Mouse (Mus musculus): Measurements from ENCODE around the gene Flnb. TPM values are rescaled to one million over a fixed set of nuclear protein-coding genes. Genes with fewer than 3 reads are reported as not detected.

Gene Flnb
- 10 to 100 TPM in 1 of 2 experiments, 1 to 10 TPM in 1; 5.4 to 17.3 TPM for polyA plus RNA-seq (2017; shearing (Covaris generic))

DNA sequence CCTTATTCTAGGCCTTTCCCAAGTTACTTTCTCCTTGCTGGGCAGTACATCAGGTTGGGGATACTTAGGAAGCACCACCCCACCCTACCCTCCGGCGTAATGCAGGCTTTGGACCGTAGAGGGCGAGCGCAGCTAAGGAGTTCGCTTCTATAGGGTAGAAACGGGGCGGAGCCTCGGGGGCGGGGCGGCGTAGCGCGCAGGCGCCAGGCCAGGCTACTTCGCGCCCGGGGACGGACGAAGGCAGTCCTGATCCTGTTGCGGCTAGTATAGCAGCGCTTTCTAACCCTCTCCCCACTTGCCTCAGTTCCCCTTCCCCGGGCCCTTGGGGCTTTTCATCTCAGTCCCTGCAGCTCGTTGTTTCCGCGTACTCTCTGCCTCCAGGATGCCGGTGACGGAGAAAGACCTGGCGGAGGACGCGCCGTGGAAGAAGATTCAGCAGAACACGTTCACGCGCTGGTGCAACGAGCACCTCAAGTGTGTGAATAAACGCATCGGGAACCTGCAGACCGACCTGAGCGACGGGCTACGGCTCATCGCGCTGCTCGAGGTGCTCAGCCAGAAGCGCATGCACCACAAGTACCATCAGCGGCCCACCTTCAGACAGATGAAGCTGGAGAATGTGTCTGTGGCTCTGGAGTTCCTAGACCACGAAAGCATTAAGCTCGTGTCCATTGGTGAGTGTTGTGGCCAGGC lies at the start of gene Flnb:
Gene Flnb, plus strand, starts transcription at position 188 of the 693 bp plus-strand sequence.

DNA sequence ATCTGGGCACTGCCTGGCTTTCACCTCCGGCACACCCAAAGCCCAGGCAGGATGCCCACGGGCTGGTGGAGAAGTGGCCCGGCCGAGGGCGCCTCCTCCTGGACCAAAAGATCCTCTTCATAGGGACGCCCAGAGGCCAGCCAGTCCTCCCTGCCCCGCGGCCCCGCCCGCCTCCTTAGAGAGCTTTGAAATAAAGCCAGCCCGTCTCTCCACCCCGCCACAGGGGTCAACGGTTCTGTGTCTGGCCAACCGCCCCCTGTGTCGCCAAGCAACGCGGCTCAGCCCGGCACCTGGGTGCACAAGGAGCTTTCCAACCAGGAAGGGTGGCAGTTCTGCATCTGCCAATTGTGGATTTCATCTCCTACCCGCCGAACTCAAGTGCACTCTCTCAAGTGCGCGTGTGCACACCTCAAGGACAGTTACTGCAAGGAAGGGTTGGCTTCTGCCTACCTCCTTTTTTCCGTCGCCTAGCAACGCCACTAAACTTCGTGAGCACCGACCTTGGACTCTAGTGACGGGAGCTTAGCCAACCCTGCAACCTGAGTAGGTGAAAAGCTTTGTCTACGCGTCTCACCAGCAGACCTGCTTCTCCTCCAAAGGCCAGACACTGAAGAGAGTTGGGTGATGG lies 26.1 kb upstream of the Flnb start, which contains the start of gene Gm26661:
Gene Gm26661, plus strand, starts transcription at position 56 of the 628 bp plus-strand sequence.

DNA sequence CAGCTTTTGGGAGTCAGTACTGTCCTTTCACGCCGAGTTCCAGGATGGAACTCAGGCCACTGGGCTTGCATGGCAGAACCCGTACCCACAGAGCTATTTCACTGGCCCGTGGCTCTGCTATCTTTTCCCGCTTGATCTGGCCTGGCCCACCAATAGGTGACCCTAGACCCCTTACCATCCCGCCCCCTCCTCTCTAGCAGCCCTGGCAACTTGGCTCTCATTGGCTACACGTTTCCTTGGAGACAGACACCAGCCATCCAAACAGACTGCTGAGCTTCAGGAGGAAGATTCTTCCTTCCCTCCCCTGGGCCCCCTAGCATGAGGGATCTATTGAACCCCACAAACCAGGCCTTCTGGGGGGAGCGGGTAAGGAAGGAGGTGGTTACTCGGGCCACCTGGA lies 139.3 kb downstream of the Flnb start, which contains the start of gene Gm45521:
Gene Gm45521, plus strand, starts transcription at position 240 of the 400 bp plus-strand sequence.

DNA sequence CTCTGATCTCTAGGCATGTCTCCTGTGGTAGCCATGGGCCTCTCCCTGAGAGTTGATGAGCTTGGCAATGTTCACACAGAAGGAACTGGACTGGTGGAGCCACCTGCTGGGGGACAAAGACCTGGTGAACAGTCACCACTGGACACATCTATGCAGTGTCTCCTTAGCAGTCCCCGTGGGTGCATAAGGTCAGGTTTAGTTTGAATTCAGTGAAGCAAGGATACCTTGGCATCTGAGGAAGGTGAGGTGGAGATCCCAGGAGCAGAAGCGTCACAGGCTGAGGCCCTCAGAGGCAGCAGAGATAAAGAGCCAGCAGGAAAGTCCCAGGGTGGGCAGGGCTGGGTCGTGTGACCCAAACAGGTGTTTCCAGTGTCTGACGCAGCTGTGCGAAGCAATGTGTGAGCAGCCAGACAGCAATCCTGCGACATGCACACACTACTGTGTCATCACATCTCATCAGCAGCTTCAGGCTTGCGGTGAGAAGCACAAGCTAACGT lies 176.6 kb downstream of the Flnb start, which contains the start of gene Dnase1l3:
Gene Dnase1l3, minus strand, starts transcription at position 303 of the 497 bp plus-strand sequence.

Other genes with a start within 250 kb of the Flnb start
- gene Gm3558, start 249.4 kb upstream of the Flnb start, polyA plus RNA-seq (2017; shearing (Covaris generic)): 1 to 10 TPM in 1 of 2 experiments, under 1 TPM in 1; 0.47 to 1.2 TPM
- not detected for gene Gm10338, start 222.4 kb upstream of the Flnb start, polyA plus RNA-seq (2017; shearing (Covaris generic))
- gene Gm10128, start 174.0 kb upstream of the Flnb start, polyA plus RNA-seq (2017; shearing (Covaris generic)): not detected
- gene Gm26661, start 26.4 kb upstream of the Flnb start, polyA plus RNA-seq (2017; shearing (Covaris generic)): not detected
- under 1 TPM in 1 of 2 experiments, not detected in 1; 0.36 TPM for gene Gm45521, start 139.3 kb downstream of the Flnb start, polyA plus RNA-seq (2017; shearing (Covaris generic))
- gene Dnase1l3, start 176.6 kb downstream of the Flnb start, polyA plus RNA-seq (2017; shearing (Covaris generic)): 1 to 10 TPM in 1 of 2 experiments, under 1 TPM in 1; 0.56 to 1.7 TPM
- gene Abhd6, start 184.9 kb downstream of the Flnb start, polyA plus RNA-seq (2017; shearing (Covaris generic)): 10 to 100 TPM; 17.8 to 19.3 TPM